Mouse (Mus musculus) forebrain, embryonic 16.5 days (tissue): Measurements from ENCODE around the gene Msi2. TPM values are rescaled to one million over a fixed set of nuclear protein-coding genes. Genes with fewer than 3 reads are reported as not detected.

Experiments used
- ATAC-seq: fragments of 200-750 bp; cut with Nextera tagmentation; 2 replicates; pipeline ENCODE4 v1.8.0; 2017; ENCODE audit warnings: mild to moderate bottlenecking, moderate library complexity
- H3K27ac ChIP-seq: fragments of 300-500 bp; sonication (generic); 2 replicates; pipeline ENCODE4 v1.5.1; 2014; ENCODE audit warnings: low read length, control low read depth
- H3K27me3 ChIP-seq: fragments of 300-500 bp; sonication (generic); replicated peaks from 2 replicates; pipeline ENCODE4 v1.6.1; 2014; ENCODE audit warnings: low read length; ENCODE audit not compliant: control insufficient read depth, insufficient read depth
- H3K36me3 ChIP-seq: fragments of 300-500 bp; sonication (generic); 2 replicates; pipeline ENCODE4 v1.6.1; 2014; ENCODE audit not compliant: control insufficient read depth, insufficient read depth
- H3K4me1 ChIP-seq: fragments of 300-500 bp; sonication (generic); replicated peaks from 2 replicates; pipeline ENCODE4 v1.6.1; 2014; ENCODE audit warnings: low read length; ENCODE audit not compliant: control insufficient read depth, insufficient read depth
- H3K4me2 ChIP-seq: fragments of 300-500 bp; sonication (generic); 2 replicates; pipeline ENCODE4 v1.6.1; 2014; ENCODE audit warnings: mild to moderate bottlenecking, low read length, control low read depth
- H3K4me3 ChIP-seq: fragments of 300-500 bp; sonication (generic); replicated peaks from 2 replicates; pipeline ENCODE4 v1.5.1; 2014; ENCODE audit warnings: mild to moderate bottlenecking, low read length, control low read depth
- H3K9ac ChIP-seq: fragments of 300-500 bp; sonication (generic); replicated peaks from 2 replicates; pipeline ENCODE4 v1.6.1; 2014; ENCODE audit warnings: low read depth, low read length, control low read depth
- H3K9me3 ChIP-seq: fragments of 300-500 bp; sonication (generic); 2 replicates; pipeline ENCODE4 v1.6.1; 2016; ENCODE audit warnings: low read length; ENCODE audit not compliant: control insufficient read depth
- WGBS: fragments of 180-500 bp; shearing (Covaris S2); extraction: QIAGEN DNeasy Blood & Tissue Kit; methylation state at CpG from one replicate; pipeline ENCODE4 v1.1.7; 2014; 5-methylcytosine and 5-hydroxymethylcytosine counted together
- polyA plus RNA-seq: library from polyadenylated mRNA; unstranded; fragments of >200 nt; fragmentation: Nextera tagmentation; extraction: Ambion mirVana; gene quantifications from 2 replicates; pipeline ENCODE4 v1.2.1, GENCODE M21; 2015

Msi2 gene
- polyA plus RNA-seq, 1 experiment from 2014 or later, result 23.4 TPM

GRCm38 (mm10) chr11:88634627-88635026, 83.7 kb downstream of the Msi2 start:
- ATAC-seq, result no peak
- no peaks in the 10 kb centered on the region for H3K36me3 ChIP-seq
- peaks cover 11% of the 10 kb centered on the region for H3K4me1 ChIP-seq
- WGBS, result 59% methylated on average over 1 of the region's 1 CpGs
- H3K4me3 ChIP-seq, result no peak overlapping the region
- H3K9me3 ChIP-seq, result no peaks in the 10 kb centered on the region
- no peak overlapping the region for H3K9ac ChIP-seq
- H3K4me2 ChIP-seq, result no peak overlapping the region
- no peaks in the 10 kb centered on the region for H3K27me3 ChIP-seq
- H3K27ac ChIP-seq, result no peak overlapping the region

GRCm38 (mm10) chr11:88631932-88632230, 86.4 kb downstream of the Msi2 start:
- H3K36me3 ChIP-seq, result no peaks in the 10 kb centered on the region
- 93% methylated on average over 3 of the region's 3 CpGs for WGBS
- no peak overlapping the region for H3K4me2 ChIP-seq
- H3K4me3 ChIP-seq, result no peak overlapping the region
- no peak for ATAC-seq
- H3K27me3 ChIP-seq, result no peaks in the 10 kb centered on the region
- peaks cover 28% of the 10 kb centered on the region for H3K4me1 ChIP-seq
- H3K9me3 ChIP-seq, result no peaks in the 10 kb centered on the region
- no peak overlapping the region for H3K27ac ChIP-seq
- H3K9ac ChIP-seq, result no peak overlapping the region

DNA sequence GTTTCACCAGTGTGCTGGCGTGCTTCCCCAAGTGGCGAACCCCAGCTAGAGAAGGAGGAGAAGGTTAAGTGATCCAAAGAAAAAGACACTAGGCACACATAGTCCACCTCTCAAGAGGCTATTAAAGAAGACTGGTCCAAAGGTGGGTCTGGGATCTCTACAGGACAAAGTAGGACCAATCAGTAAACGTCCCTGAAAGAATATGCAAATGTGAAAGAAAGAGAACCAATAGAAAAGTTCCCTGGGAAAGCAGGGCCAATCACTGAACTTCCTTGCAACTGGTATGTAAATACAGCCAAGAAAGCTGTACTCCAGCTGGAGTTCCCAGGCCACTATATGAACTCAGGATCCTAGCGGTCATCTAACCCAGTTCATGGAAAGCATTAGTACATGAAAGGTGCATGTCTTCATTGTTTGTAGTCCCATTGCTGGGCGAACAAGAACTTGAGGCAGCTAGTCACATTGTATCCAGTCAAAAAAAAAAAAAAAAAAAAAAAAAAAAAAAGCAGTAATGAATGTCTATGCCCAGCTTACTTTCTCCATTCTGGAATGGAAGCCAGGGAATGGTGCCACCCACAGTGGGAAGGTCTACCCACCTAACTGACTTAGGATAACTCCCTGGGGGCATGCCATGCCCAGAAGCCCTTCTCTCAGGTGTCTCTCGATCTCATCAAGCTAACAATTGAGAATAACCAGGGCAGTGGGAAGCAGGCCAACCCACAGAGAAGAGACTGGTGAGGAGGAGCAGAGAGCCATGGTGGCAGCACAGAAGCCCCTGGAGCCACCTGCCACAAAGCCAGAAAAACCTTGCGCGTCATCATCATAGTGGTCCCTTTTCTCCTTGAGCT, 87.0 kb downstream of the Msi2 start:
- WGBS, result 68% methylated on average over 8 of the region's 8 CpGs
- Histone ChIP-seq H3K4me1 (peaks cover 33% of the 10 kb centered on the region), H3K9ac (no peak overlapping the region), H3K4me3 (no peak overlapping the region), H3K27ac (no peak overlapping the region), H3K36me3 (no peaks in the 10 kb centered on the region), H3K27me3 (no peaks in the 10 kb centered on the region), H3K4me2 (no peak overlapping the region), H3K9me3 (no peaks in the 10 kb centered on the region)
- no peak for ATAC-seq

DNA sequence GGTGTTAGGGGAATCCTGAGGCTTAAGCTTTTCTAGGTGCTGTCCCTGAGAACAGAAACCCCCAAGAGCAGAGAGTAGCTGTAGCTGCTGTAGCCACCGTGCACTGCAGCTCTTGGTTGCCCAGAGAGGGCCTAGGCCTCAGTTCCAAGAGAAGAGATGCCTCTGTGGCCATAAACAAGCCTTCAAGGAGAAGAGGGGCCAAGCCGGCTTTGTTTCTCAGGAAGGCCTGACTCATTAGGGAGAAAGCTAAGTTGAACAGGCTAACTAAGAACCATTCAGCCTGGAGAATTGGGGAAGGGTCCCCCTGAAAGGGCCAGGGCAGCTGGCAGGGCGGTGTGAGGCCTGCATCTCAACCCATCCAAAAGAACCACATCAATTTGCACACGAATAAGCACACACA, 88.7 kb downstream of the Msi2 start:
- peak; percentile 84 for ATAC-seq
- WGBS, result 3% methylated on average over 4 of the region's 4 CpGs
- H3K36me3 ChIP-seq, result no peaks in the 10 kb centered on the region
- 0 out of 2 replicates have a peak overlapping the region, but pooled peaks have one; percentile 12 for H3K9ac ChIP-seq
- no peaks in the 10 kb centered on the region for H3K9me3 ChIP-seq
- no peak overlapping the region for H3K4me2 ChIP-seq
- H3K4me3 ChIP-seq, result no peak overlapping the region
- H3K27me3 ChIP-seq, result no peaks in the 10 kb centered on the region
- H3K4me1 ChIP-seq, result peaks cover 46% of the 10 kb centered on the region
- H3K27ac ChIP-seq, result peak overlapping the region; percentile 85

GRCm38 (mm10) chr11:88629165-88629564, 89.1 kb downstream of the Msi2 start:
- no peak; the same call in 1 of the 2 replicates for ATAC-seq
- 26% methylated on average over 4 of the region's 4 CpGs for WGBS
- no peaks in the 10 kb centered on the region for H3K9me3 ChIP-seq
- H3K4me3 ChIP-seq, result no peak overlapping the region
- peak overlapping the region; percentile 85 for H3K27ac ChIP-seq
- H3K4me2 ChIP-seq, result no peak overlapping the region
- no peaks in the 10 kb centered on the region for H3K27me3 ChIP-seq
- H3K36me3 ChIP-seq, result no peaks in the 10 kb centered on the region
- peak overlapping the region; percentile 12; the same call in 1 of the 2 replicates for H3K9ac ChIP-seq
- H3K4me1 ChIP-seq, result peaks cover 48% of the 10 kb centered on the region

- Histone ChIP-seq H3K36me3 (no peaks in the 10 kb centered on the region), H3K4me3 (no peak overlapping the region), H3K27me3 (no peaks in the 10 kb centered on the region), H3K4me2 (no peak overlapping the region), H3K4me1 (peaks cover 49% of the 10 kb centered on the region), H3K9ac (no peak overlapping the region), H3K9me3 (no peaks in the 10 kb centered on the region), H3K27ac (peak overlapping the region; percentile 85; the same call in 1 of the 2 replicates)
- ATAC-seq, result no peak
- 55% methylated on average over 3 of the region's 3 CpGs for WGBS
These were observed 89.6 kb downstream of the Msi2 start for GRCm38 (mm10) chr11:88628676-88629075.

- H3K4me2 ChIP-seq, result no peak overlapping the region
- WGBS, result 62% methylated on average over 7 of the region's 7 CpGs
- no peak for ATAC-seq
- H3K9me3 ChIP-seq, result no peaks in the 10 kb centered on the region
- no peak overlapping the region for H3K9ac ChIP-seq
- no peak overlapping the region for H3K27ac ChIP-seq
- no peak overlapping the region for H3K4me3 ChIP-seq
- no peaks in the 10 kb centered on the region for H3K36me3 ChIP-seq
- H3K4me1 ChIP-seq, result peaks cover 60% of the 10 kb centered on the region
- H3K27me3 ChIP-seq, result no peaks in the 10 kb centered on the region
These were observed 91.0 kb downstream of the Msi2 start for GRCm38 (mm10) chr11:88627327-88627726.

DNA sequence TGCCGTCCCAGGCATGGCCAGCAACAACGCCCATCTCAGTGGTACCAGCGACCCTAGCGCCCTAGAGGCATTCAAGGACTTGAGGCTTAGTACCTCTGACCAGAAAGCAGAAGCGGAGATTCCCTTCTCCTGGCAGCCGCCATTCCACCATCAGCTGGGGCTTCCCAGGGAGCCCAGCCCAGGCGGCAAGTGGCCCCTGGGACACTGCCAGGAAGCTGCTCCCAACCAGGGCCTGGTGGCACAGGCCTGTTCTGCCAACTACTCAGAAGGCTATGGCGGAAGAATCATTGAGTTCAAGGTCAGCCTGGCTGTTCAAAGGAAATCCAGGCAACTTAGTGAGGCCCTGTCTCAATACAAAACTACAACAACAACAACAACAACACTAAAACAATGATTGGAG, 91.7 kb downstream of the Msi2 start:
- Histone ChIP-seq H3K9ac (no peak overlapping the region), H3K36me3 (no peaks in the 10 kb centered on the region), H3K4me1 (peaks cover 60% of the 10 kb centered on the region), H3K4me2 (no peak overlapping the region), H3K27ac (no peak overlapping the region), H3K4me3 (no peak overlapping the region), H3K9me3 (no peaks in the 10 kb centered on the region), H3K27me3 (no peaks in the 10 kb centered on the region)
- 41% methylated on average over 8 of the region's 8 CpGs for WGBS
- ATAC-seq, result no peak

- no peak for ATAC-seq
- WGBS, result 31% methylated on average over 9 of the region's 9 CpGs
- Histone ChIP-seq H3K36me3 (no peaks in the 10 kb centered on the region), H3K27ac (no peak overlapping the region), H3K9me3 (no peaks in the 10 kb centered on the region), H3K27me3 (no peaks in the 10 kb centered on the region), H3K4me3 (no peak overlapping the region), H3K4me2 (no peak overlapping the region), H3K9ac (no peak overlapping the region), H3K4me1 (peaks cover 65% of the 10 kb centered on the region)
These were observed 92.3 kb downstream of the Msi2 start for GRCm38 (mm10) chr11:88626061-88626460.
